Mouse (Mus musculus): ENCODE measurements around the gene Sbf2.

The Sbf2 gene

GRCm38 (mm10) chr7:110309246-110309645 lies 305.5 kb downstream of the Sbf2 start:
- no peak for DNase-seq (ENCODE audit: low read depth)

- no peak for DNase-seq (ENCODE audit: low read depth)
Observed at GRCm38 (mm10) chr7:110307741-110308140, 307.0 kb downstream of the Sbf2 start.

- no peak for DNase-seq (ENCODE audit: low read depth)
Observed at GRCm38 (mm10) chr7:110306281-110306680, 308.4 kb downstream of the Sbf2 start.

- DNase-seq (ENCODE audit: low read depth), result no peak
Observed at GRCm38 (mm10) chr7:110305486-110305885, 309.2 kb downstream of the Sbf2 start.

GRCm38 (mm10) chr7:110302886-110303285 lies 311.8 kb downstream of the Sbf2 start:
- DNase-seq (ENCODE audit: low read depth), result no peak

- no peak for DNase-seq (ENCODE audit: low read depth)
Observed at GRCm38 (mm10) chr7:110298739-110299410, 315.8 kb downstream of the Sbf2 start.

GRCm38 (mm10) chr7:110298090-110298489 lies 316.6 kb downstream of the Sbf2 start:
- no peak for DNase-seq (ENCODE audit: low read depth)

- no peak for DNase-seq (ENCODE audit: low read depth)
Observed at GRCm38 (mm10) chr7:110297611-110298010, 317.1 kb downstream of the Sbf2 start.

GRCm38 (mm10) chr7:110296889-110297603 lies 317.7 kb downstream of the Sbf2 start:
- DNase-seq (ENCODE audit: low read depth), result no peak

GRCm38 (mm10) chr7:110289647-110290046 lies 325.1 kb downstream of the Sbf2 start:
- DNase-seq (ENCODE audit: low read depth), result no peak

- DNase-seq (ENCODE audit: low read depth), result no peak
Observed at GRCm38 (mm10) chr7:110288731-110289191, 326.0 kb downstream of the Sbf2 start.

GRCm38 (mm10) chr7:110288191-110288604 lies 326.5 kb downstream of the Sbf2 start:
- DNase-seq (ENCODE audit: low read depth), result no peak

- DNase-seq (ENCODE audit: low read depth), result no peak
Observed at GRCm38 (mm10) chr7:110287476-110288071, 327.1 kb downstream of the Sbf2 start.

- peak; percentile 45 for DNase-seq (ENCODE audit: low read depth)
Observed at GRCm38 (mm10) chr7:110286838-110287475, 327.8 kb downstream of the Sbf2 start.

- DNase-seq (ENCODE audit: low read depth), result no peak
Observed at GRCm38 (mm10) chr7:110286198-110286732, 328.5 kb downstream of the Sbf2 start.

GRCm38 (mm10) chr7:110285849-110286151 lies 328.9 kb downstream of the Sbf2 start:
- DNase-seq (ENCODE audit: low read depth), result no peak

GRCm38 (mm10) chr7:110285076-110285848 lies 329.5 kb downstream of the Sbf2 start:
- DNase-seq (ENCODE audit: low read depth), result no peak

GRCm38 (mm10) chr7:110283484-110284275 lies 331.0 kb downstream of the Sbf2 start:
- DNase-seq (ENCODE audit: low read depth), result no peak

GRCm38 (mm10) chr7:110282797-110283196 lies 331.9 kb downstream of the Sbf2 start:
- DNase-seq (ENCODE audit: low read depth), result no peak

- DNase-seq (ENCODE audit: low read depth), result no peak
Observed at GRCm38 (mm10) chr7:110281435-110282256, 333.1 kb downstream of the Sbf2 start.
